Mouse (Mus musculus) neural tube, embryonic 15.5 days (tissue): ENCODE measurements around the gene Dhx15. TPM values are rescaled to one million over a fixed set of nuclear protein-coding genes. Genes with fewer than 3 reads are reported as not detected.
A peak's percentile ranks its signal among the peaks of the same experiment; 100 is the strongest.
"Not testable (repeated sequence)": the region's sequence is repeated elsewhere in the genome, so short reads cannot be mapped to it uniquely, and the experiment has no call there.

ENCODE experiments used
- ATAC-seq: fragments of 200-750 bp; cut with Nextera tagmentation; 2 replicates; pipeline ENCODE4 v1.8.0; 2017; ENCODE audit warnings: mild to moderate bottlenecking, moderate TSS enrichment, moderate library complexity; ENCODE audit not compliant: low FRiP score
- H3K27ac ChIP-seq: fragments of 300-500 bp; sonication (generic); replicated peaks from 2 replicates; pipeline ENCODE4 v1.5.1; 2015; ENCODE audit warnings: mild to moderate bottlenecking, inconsistent platforms
- H3K27me3 ChIP-seq: fragments of 300-500 bp; sonication (generic); replicated peaks from 2 replicates; pipeline ENCODE4 v1.6.1; 2015; ENCODE audit warnings: inconsistent platforms
- H3K36me3 ChIP-seq: fragments of 300-500 bp; sonication (generic); 2 replicates; pipeline ENCODE4 v1.6.1; 2015; ENCODE audit warnings: inconsistent platforms
- H3K4me1 ChIP-seq: fragments of 300-500 bp; sonication (generic); 2 replicates; pipeline ENCODE4 v1.6.1; 2015; ENCODE audit warnings: inconsistent platforms
- H3K4me2 ChIP-seq: fragments of 300-500 bp; sonication (generic); 2 replicates; pipeline ENCODE4 v1.6.1; 2015; ENCODE audit warnings: inconsistent platforms, mild to moderate bottlenecking, moderate library complexity
- H3K4me3 ChIP-seq: fragments of 300-500 bp; sonication (generic); replicated peaks from 2 replicates; pipeline ENCODE4 v1.5.1; 2015; ENCODE audit warnings: mild to moderate bottlenecking, inconsistent platforms
- H3K9ac ChIP-seq: fragments of 300-500 bp; sonication (generic); replicated peaks from 2 replicates; pipeline ENCODE4 v1.6.1; 2015; ENCODE audit warnings: mild to moderate bottlenecking, inconsistent platforms
- H3K9me3 ChIP-seq: fragments of 300-500 bp; sonication (generic); replicated peaks from 2 replicates; pipeline ENCODE4 v1.6.1; 2016; ENCODE audit warnings: inconsistent platforms
- WGBS: fragments of 180-500 bp; shearing (Covaris S2); methylation state at CpG from one replicate; pipeline ENCODE4 v1.1.7; 2015; ENCODE audit warnings: mixed read lengths; 5-methylcytosine and 5-hydroxymethylcytosine counted together
- polyA plus RNA-seq: library from polyadenylated mRNA; unstranded; fragments of >200 nt; fragmentation: Nextera tagmentation; extraction: Ambion mirVana; gene quantifications from 2 replicates; pipeline ENCODE4 v1.2.1, GENCODE M21; 2015

The Dhx15 gene
- 107 and 115 TPM in 2 replicates for polyA plus RNA-seq

GRCm38 (mm10) chr5:52190371-52191179 lies at the start of gene Dhx15:
Gene Dhx15, minus strand, starts transcription at chr5:52190514.
- Histone ChIP-seq H3K9ac (peak within 1 kb of the TSS; percentile 99), H3K27ac (peak within 1 kb of the TSS; percentile 95), H3K27me3 (no peaks in the 10 kb centered on the region), H3K4me3 (peak within 1 kb of the TSS; percentile 94), H3K36me3 (no peaks in the 10 kb centered on the region), H3K4me2 (peak within 1 kb of the TSS; percentile 75), H3K9me3 (no peaks in the 10 kb centered on the region), H3K4me1 (peaks cover 32% of the 10 kb centered on the region)
- peak; percentile 96 for ATAC-seq
- WGBS: 2% methylated on average over 51 of the region's 53 CpGs

DNA sequence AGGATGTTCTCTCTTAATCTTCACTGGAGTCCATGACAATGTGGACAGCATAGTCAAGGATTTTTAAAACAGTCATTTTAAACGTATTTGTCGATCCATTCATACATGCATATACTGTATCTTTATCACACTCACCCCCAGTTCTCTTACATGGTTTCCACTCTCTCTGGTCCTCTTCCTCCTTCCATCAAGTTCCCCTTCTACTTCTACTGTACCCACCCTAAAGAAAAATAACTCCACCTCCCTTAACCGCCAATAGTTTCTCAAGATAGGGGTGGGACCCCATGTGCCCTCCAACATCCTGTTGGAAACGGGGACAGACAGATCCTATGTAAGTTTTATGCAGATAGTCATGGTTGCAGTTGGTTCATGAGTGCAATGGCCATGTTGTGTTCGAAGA lies 48.6 kb upstream of the Dhx15 start:
- no peaks in the 10 kb centered on the region for H3K4me1 ChIP-seq
- H3K36me3 ChIP-seq: no peaks in the 10 kb centered on the region
- no peak overlapping the region for H3K4me2 ChIP-seq
- H3K4me3 ChIP-seq: no peak overlapping the region
- WGBS: 92% methylated on average over 5 of the region's 5 CpGs
- ATAC-seq: no peak
- no peak overlapping the region for H3K27ac ChIP-seq
- no peak overlapping the region for H3K9ac ChIP-seq
- H3K9me3 ChIP-seq: no peaks in the 10 kb centered on the region; the same call in 1 of the 2 replicates
- no peaks in the 10 kb centered on the region for H3K27me3 ChIP-seq

DNA sequence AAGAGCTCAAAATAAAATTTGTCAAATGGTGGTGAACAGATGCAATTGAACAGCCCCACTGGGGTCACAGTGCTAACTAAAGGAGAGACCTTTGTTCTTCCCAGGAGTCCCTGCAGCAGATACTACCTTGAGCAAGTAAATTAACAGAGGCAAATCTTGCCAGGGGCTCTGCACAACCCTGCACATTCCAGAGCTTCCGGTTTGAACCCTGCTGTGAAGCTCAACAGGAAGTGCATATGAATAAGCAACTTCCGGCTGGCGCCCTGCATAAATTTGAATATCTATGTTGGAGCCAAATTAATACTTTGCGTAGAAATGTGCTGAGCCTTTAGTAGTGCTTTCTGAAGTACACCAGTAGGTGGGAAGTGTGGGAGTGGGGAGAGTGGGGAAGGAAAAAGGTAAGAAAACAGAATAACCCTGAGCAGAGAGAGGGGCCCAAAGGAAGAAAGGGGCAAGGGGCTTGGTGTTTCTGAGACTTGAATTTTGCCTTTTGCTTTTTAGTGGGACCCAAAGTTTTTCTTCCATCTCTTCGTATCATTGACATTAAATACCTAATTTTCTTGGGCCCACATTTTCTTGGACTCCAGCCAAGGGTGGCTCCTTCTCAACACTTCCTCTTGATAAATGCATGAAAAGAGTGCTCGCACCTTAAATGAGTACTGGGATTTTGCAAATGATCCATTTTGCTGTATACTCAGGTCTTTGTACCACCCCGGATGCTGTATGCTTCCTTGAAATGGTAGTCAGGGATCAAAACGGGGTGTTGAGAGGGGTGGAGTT lies 47.8 kb upstream of the Dhx15 start:
- H3K9me3 ChIP-seq: no peaks in the 10 kb centered on the region; the same call in 1 of the 2 replicates
- H3K36me3 ChIP-seq: no peaks in the 10 kb centered on the region
- H3K27ac ChIP-seq: no peak overlapping the region
- H3K9ac ChIP-seq: no peak overlapping the region
- H3K27me3 ChIP-seq: no peaks in the 10 kb centered on the region
- H3K4me3 ChIP-seq: no peak overlapping the region
- no peaks in the 10 kb centered on the region for H3K4me1 ChIP-seq
- WGBS: 72% methylated on average over 8 of the region's 8 CpGs
- H3K4me2 ChIP-seq: no peak overlapping the region
- no peak for ATAC-seq

DNA sequence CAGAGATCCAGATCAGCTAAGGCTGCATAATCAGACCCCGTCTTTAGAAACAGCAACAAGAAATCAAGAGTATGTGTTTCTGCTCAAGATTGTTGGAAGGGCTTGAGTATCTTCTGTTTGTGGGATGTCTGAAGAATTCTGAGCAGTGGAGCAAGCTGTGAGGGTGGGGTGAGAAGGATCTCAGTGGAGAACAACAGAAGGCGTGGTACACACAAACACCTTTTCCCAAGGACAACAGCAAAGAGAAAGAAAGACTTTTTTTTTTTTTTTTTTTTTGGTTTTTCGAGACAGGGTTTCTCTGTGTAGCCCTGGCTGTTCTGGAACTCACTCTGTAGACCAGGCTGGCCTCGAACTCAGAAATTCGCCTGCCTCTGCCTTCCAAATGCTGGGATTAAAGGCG lies 46.3 kb upstream of the Dhx15 start:
- H3K9ac ChIP-seq, H3K4me2 ChIP-seq, H3K27me3 ChIP-seq, H3K4me1 ChIP-seq, H3K9me3 ChIP-seq, H3K27ac ChIP-seq, ATAC-seq, H3K36me3 ChIP-seq, H3K4me3 ChIP-seq: not testable (repeated sequence)
- WGBS: 90% methylated on average over 5 of the region's 6 CpGs

DNA sequence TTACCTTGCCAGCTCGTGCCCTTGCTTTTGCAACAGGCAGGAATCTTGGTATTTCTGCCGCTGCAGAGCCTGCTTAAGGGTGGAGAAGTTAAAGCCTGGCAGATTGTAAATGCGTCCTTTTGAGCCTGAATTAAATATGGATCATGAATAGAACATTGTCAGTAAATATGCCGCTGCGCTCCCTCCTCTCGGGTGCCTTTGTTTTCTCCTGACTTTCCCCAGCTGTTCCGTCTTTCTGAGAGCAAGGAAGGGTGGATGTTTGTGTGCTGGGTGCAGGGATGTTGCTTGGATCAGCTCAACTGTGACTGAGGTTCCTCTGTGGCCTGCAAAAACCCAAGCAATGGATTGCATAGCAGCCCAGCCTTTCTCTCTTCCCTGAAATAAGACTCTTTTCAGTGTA lies 44.3 kb upstream of the Dhx15 start:
- H3K4me3 ChIP-seq: no peak overlapping the region
- peak overlapping the region; percentile 13; the same call in 1 of the 2 replicates for H3K27ac ChIP-seq
- no peaks in the 10 kb centered on the region for H3K27me3 ChIP-seq
- no peak overlapping the region for H3K9ac ChIP-seq
- WGBS: 50% methylated on average over 7 of the region's 7 CpGs
- H3K4me1 ChIP-seq: no peaks in the 10 kb centered on the region
- no peak for ATAC-seq
- no peaks in the 10 kb centered on the region; the same call in 1 of the 2 replicates for H3K9me3 ChIP-seq
- H3K36me3 ChIP-seq: no peaks in the 10 kb centered on the region
- no peak overlapping the region for H3K4me2 ChIP-seq

GRCm38 (mm10) chr5:52233891-52234290 lies 43.6 kb upstream of the Dhx15 start:
- H3K9me3 ChIP-seq: no peaks in the 10 kb centered on the region; the same call in 1 of the 2 replicates
- no peaks in the 10 kb centered on the region for H3K27me3 ChIP-seq
- no peak overlapping the region for H3K9ac ChIP-seq
- no peak for ATAC-seq
- H3K4me1 ChIP-seq: no peaks in the 10 kb centered on the region
- no peaks in the 10 kb centered on the region for H3K36me3 ChIP-seq
- H3K4me3 ChIP-seq: no peak overlapping the region
- WGBS: 55% methylated on average over 2 of the region's 2 CpGs
- no peak overlapping the region for H3K4me2 ChIP-seq
- H3K27ac ChIP-seq: no peak overlapping the region

DNA sequence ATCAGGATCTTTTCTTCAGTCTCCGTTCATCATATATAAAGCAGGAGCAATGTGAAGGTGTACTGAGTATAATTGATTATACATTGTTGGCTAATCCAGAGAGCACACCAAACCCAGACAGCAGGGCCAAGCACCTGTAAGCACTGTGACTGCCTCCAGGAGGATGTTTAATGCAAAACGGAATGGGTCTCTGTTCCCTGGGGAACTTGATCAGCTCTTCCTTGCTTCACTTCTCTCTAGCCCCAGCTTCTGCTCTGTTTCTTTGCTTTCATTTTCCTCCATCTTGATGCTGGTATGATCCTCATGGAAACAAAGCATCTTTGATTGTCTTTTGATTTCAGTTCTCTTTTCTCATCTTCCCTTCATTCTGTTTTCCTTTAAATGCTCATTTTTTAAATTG lies 42.3 kb upstream of the Dhx15 start:
- no peak for ATAC-seq
- H3K36me3 ChIP-seq: no peaks in the 10 kb centered on the region
- no peak overlapping the region for H3K27ac ChIP-seq
- 67% methylated on average over 2 of the region's 2 CpGs for WGBS
- no peaks in the 10 kb centered on the region; the same call in 1 of the 2 replicates for H3K9me3 ChIP-seq
- no peaks in the 10 kb centered on the region for H3K27me3 ChIP-seq
- H3K9ac ChIP-seq: no peak overlapping the region
- H3K4me2 ChIP-seq: no peak overlapping the region
- no peaks in the 10 kb centered on the region for H3K4me1 ChIP-seq
- H3K4me3 ChIP-seq: no peak overlapping the region

DNA sequence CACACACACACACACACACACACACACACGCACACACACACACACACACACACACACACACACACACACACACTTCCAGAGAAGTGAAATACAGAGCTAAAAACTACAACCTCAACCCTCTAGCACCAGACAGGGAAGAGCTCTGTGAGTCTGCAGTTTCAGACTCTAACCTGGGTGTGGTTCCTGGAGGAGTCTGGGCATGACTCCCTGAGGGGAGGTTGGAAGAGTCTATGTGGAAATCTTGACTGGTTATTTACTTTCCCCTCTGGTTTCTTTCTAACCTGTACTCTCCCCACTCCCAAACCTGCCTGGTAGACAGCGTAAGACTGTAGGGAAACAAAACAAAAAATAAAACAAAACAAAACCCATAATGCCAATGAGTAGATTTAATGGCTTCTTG lies 41.9 kb upstream of the Dhx15 start:
- no peak overlapping the region for H3K4me3 ChIP-seq
- H3K9me3 ChIP-seq: no peaks in the 10 kb centered on the region; the same call in 1 of the 2 replicates
- H3K36me3 ChIP-seq: no peaks in the 10 kb centered on the region
- no peaks in the 10 kb centered on the region for H3K27me3 ChIP-seq
- no peak for ATAC-seq
- H3K4me2 ChIP-seq: no peak overlapping the region
- WGBS: 73% methylated on average over 2 of the region's 2 CpGs
- H3K4me1 ChIP-seq: no peaks in the 10 kb centered on the region
- H3K27ac ChIP-seq: no peak overlapping the region
- H3K9ac ChIP-seq: no peak overlapping the region

- no peak overlapping the region for H3K4me2 ChIP-seq
- 88% methylated on average over 7 of the region's 7 CpGs for WGBS
- H3K27me3 ChIP-seq: no peaks in the 10 kb centered on the region
- H3K9ac ChIP-seq: no peak overlapping the region
- H3K4me3 ChIP-seq: no peak overlapping the region
- no peak for ATAC-seq
- no peak overlapping the region for H3K27ac ChIP-seq
- no peaks in the 10 kb centered on the region; the same call in 1 of the 2 replicates for H3K9me3 ChIP-seq
- no peaks in the 10 kb centered on the region for H3K4me1 ChIP-seq
- H3K36me3 ChIP-seq: no peaks in the 10 kb centered on the region
Observed at GRCm38 (mm10) chr5:52230466-52230865, 40.2 kb upstream of the Dhx15 start.

- WGBS: 87% methylated on average over 3 of the region's 3 CpGs
- Histone ChIP-seq H3K36me3 (no peaks in the 10 kb centered on the region), H3K9ac (no peak overlapping the region), H3K4me3 (no peak overlapping the region), H3K9me3 (no peaks in the 10 kb centered on the region), H3K4me2 (no peak overlapping the region), H3K27me3 (no peaks in the 10 kb centered on the region), H3K4me1 (no peaks in the 10 kb centered on the region), H3K27ac (no peak overlapping the region)
- ATAC-seq: no peak
Observed at GRCm38 (mm10) chr5:52226677-52227076, 36.4 kb upstream of the Dhx15 start.

GRCm38 (mm10) chr5:52221596-52221995 lies 31.3 kb upstream of the Dhx15 start:
- Histone ChIP-seq H3K9ac (no peak overlapping the region), H3K4me3 (no peak overlapping the region), H3K27me3 (no peaks in the 10 kb centered on the region), H3K9me3 (no peaks in the 10 kb centered on the region), H3K4me2 (no peak overlapping the region), H3K36me3 (no peaks in the 10 kb centered on the region), H3K27ac (no peak overlapping the region), H3K4me1 (peaks cover 26% of the 10 kb centered on the region)
- 81% methylated on average over 5 of the region's 5 CpGs for WGBS
- ATAC-seq: no peak
